Mouse (Mus musculus) thymus, adult 2 months (tissue): ENCODE results near the gene 9130023H24Rik.

ENCODE experiments used
- CTCF ChIP-seq: fragments of 200-500 bp; IDR thresholded peaks from 2 replicates; pipeline ENCODE4 v1.5.1; 2012; ENCODE audit warnings: mild to moderate bottlenecking, control low read depth, low read length, moderate library complexity, borderline replicate concordance; ENCODE audit not compliant: control insufficient read depth, poor library complexity, insufficient read depth; ENCODE audit errors: extremely low read depth
- POLR2A ChIP-seq: fragments of 200-500 bp; IDR thresholded peaks from 2 replicates; pipeline ENCODE4 v1.6.1; 2012; ENCODE audit warnings: mild to moderate bottlenecking, low read length, control low read depth, moderate library complexity; ENCODE audit not compliant: control insufficient read depth, poor library complexity, insufficient read depth; ENCODE audit errors: extremely low read depth

DNA sequence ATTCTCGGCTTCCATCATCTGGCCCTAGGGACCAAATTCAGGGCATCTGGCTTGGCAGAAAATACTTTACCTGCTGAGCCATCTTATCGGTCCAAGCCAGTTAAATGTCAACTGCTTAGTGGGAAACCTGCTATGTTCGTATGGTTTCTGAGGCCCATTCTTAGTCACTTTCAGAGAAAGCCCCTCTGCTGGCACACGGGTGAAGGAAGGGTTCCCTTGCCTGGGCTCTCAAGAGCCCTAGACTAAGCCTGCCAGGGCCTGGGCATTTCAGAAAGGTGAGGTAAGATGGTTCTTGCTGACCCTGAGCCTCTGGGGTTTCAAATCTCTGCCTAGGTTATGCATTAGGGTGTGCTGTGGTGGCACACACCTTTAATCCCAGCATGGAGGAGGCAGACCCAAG lies 7.7 kb upstream of the 9130023H24Rik start:
- TF ChIP-seq POLR2A (no peak), CTCF (no peak)
